Mouse (Mus musculus) small intestine, adult 2 months (tissue): Measurements from ENCODE around the gene Cry2. TPM values are rescaled to one million over a fixed set of nuclear protein-coding genes. Genes with fewer than 3 reads are reported as not detected.

Source experiments
- H3K27ac ChIP-seq: fragments of 200-500 bp; 2 replicates; pipeline ENCODE4 v1.5.1; 2012; ENCODE audit warnings: low read depth, low read length, control low read depth, inconsistent platforms; ENCODE audit not compliant: insufficient read depth
- H3K27me3 ChIP-seq: fragments of 200-500 bp; 2 replicates; pipeline ENCODE4 v1.6.1; 2012; ENCODE audit warnings: mild to moderate bottlenecking, moderate library complexity, low read length, inconsistent platforms; ENCODE audit not compliant: control insufficient read depth, insufficient read depth
- H3K36me3 ChIP-seq: fragments of 200-500 bp; 2 replicates; pipeline ENCODE4 v1.6.1; 2012; ENCODE audit warnings: mild to moderate bottlenecking, low read length, control low read depth, inconsistent platforms; ENCODE audit not compliant: control insufficient read depth, insufficient read depth
- H3K4me1 ChIP-seq: fragments of 200-500 bp; 2 replicates; pipeline ENCODE4 v1.6.1; 2012; ENCODE audit warnings: low read length, inconsistent platforms, mixed read lengths; ENCODE audit not compliant: control insufficient read depth, insufficient read depth, insufficient read length
- H3K4me3 ChIP-seq: fragments of 200-500 bp; 2 replicates; pipeline ENCODE4 v1.5.1; 2012; ENCODE audit warnings: low read depth, mild to moderate bottlenecking, control low read depth, inconsistent platforms, low read length, moderate library complexity
- CTCF ChIP-seq: fragments of 200-500 bp; IDR thresholded peaks from 2 replicates; pipeline ENCODE4 v1.5.1; 2012; ENCODE audit warnings: low read depth, mild to moderate bottlenecking, control low read depth, inconsistent platforms, low read length, moderate library complexity, mixed read lengths; ENCODE audit not compliant: insufficient replicate concordance, insufficient read length; ENCODE audit errors: extremely low read depth
- POLR2A ChIP-seq: fragments of 200-500 bp; IDR thresholded peaks from 2 replicates; pipeline ENCODE4 v1.6.1; 2012; ENCODE audit warnings: low read depth, mild to moderate bottlenecking, control low read depth, inconsistent platforms, low read length, moderate library complexity
- WGBS: fragments of 180-500 bp; shearing (Covaris S2); methylation state at CpG from one replicate; pipeline ENCODE4 v1.1.7; 2018; 5-methylcytosine and 5-hydroxymethylcytosine counted together
- polyA plus RNA-seq: library from polyadenylated mRNA; depleted of rRNA; stranded (reverse); fragments of >200 nt; gene quantifications from 2 replicates; pipeline ENCODE4 v1.2.3, GENCODE M21; 2012

Cry2 gene
- polyA plus RNA-seq, 1 experiment: 13.1 TPM

- H3K4me1 ChIP-seq: peaks cover 31% of the 10 kb centered on the region
- peaks cover 40% of the 10 kb centered on the region for H3K36me3 ChIP-seq
- peak overlapping the region; percentile 78 for H3K4me3 ChIP-seq
- WGBS: 70% methylated on average over 6 of the region's 6 CpGs
- no peak overlapping the region for H3K27ac ChIP-seq
- no peaks in the 10 kb centered on the region for H3K27me3 ChIP-seq
- TF ChIP-seq POLR2A (no peak), CTCF (no peak)
Measured at GRCm38 (mm10) chr2:92376300-92376699, 57.5 kb downstream of the Cry2 start.

- peaks cover 34% of the 10 kb centered on the region for H3K36me3 ChIP-seq
- no peaks in the 10 kb centered on the region for H3K27me3 ChIP-seq
- TF ChIP-seq CTCF (no peak), POLR2A (no peak)
- H3K4me1 ChIP-seq: peaks cover 35% of the 10 kb centered on the region
- peak overlapping the region; percentile 78 for H3K4me3 ChIP-seq
- H3K27ac ChIP-seq: peak overlapping the region; percentile 92
- 5% methylated on average over 10 of the region's 10 CpGs for WGBS
Measured at GRCm38 (mm10) chr2:92375788-92376187, 58.1 kb downstream of the Cry2 start.

- peaks cover 29% of the 10 kb centered on the region for H3K36me3 ChIP-seq
- peaks cover 41% of the 10 kb centered on the region for H3K4me1 ChIP-seq
- H3K27me3 ChIP-seq: no peaks in the 10 kb centered on the region
- TF ChIP-seq CTCF (no peak), POLR2A (peak; percentile 52)
- H3K27ac ChIP-seq: peak overlapping the region; percentile 92
- H3K4me3 ChIP-seq: peak overlapping the region; percentile 78
- WGBS: under 1% methylated on average over 29 of the region's 29 CpGs
Measured at GRCm38 (mm10) chr2:92375099-92375623, 58.7 kb downstream of the Cry2 start.

GRCm38 (mm10) chr2:92374514-92374913, 59.3 kb downstream of the Cry2 start, which contains the start of the genes Pex16 and Large2:
Pex16 (plus strand) TSS chr2:92374676.
Large2 (minus strand) TSS chr2:92374869.
- Histone ChIP-seq H3K27me3 (no peaks in the 10 kb centered on the region), H3K27ac (peak within 1 kb of the TSS; percentile 92), H3K4me3 (peak within 1 kb of the TSS; percentile 78), H3K36me3 (peaks cover 23% of the 10 kb centered on the region), H3K4me1 (peaks cover 43% of the 10 kb centered on the region)
- TF ChIP-seq CTCF (no peak), POLR2A (no peak)
- WGBS: under 1% methylated on average over 16 of the region's 16 CpGs

GRCm38 (mm10) chr2:92373437-92373813, 60.4 kb downstream of the Cry2 start:
- H3K27me3 ChIP-seq: no peaks in the 10 kb centered on the region
- peak overlapping the region; percentile 69 for H3K27ac ChIP-seq
- peaks cover 12% of the 10 kb centered on the region for H3K36me3 ChIP-seq
- peaks cover 43% of the 10 kb centered on the region for H3K4me1 ChIP-seq
- TF ChIP-seq POLR2A: no peak
- no peak for TF ChIP-seq CTCF
- no peak overlapping the region for H3K4me3 ChIP-seq
- WGBS: 35% methylated on average over 11 of the region's 11 CpGs

GRCm38 (mm10) chr2:92372767-92373436, 60.9 kb downstream of the Cry2 start:
- Histone ChIP-seq H3K4me1 (peaks cover 43% of the 10 kb centered on the region), H3K27ac (peak overlapping the region; percentile 69), H3K27me3 (no peaks in the 10 kb centered on the region), H3K36me3 (peaks cover 8% of the 10 kb centered on the region), H3K4me3 (no peak overlapping the region)
- TF ChIP-seq CTCF (no peak), POLR2A (no peak)
- 20% methylated on average over 9 of the region's 9 CpGs for WGBS

- WGBS: 57% methylated on average over 10 of the region's 10 CpGs
- Histone ChIP-seq H3K27ac (peak overlapping the region; percentile 56; the same call in 1 of the 2 replicates), H3K27me3 (no peaks in the 10 kb centered on the region), H3K36me3 (peaks cover 2% of the 10 kb centered on the region), H3K4me3 (no peak overlapping the region), H3K4me1 (peaks cover 45% of the 10 kb centered on the region)
- TF ChIP-seq CTCF: no peak
- no peak for TF ChIP-seq POLR2A
Measured at GRCm38 (mm10) chr2:92371971-92372690, 61.7 kb downstream of the Cry2 start.
